Mouse (Mus musculus): Measurements from ENCODE around the gene Spaca4.

Gene Spaca4

DNA sequence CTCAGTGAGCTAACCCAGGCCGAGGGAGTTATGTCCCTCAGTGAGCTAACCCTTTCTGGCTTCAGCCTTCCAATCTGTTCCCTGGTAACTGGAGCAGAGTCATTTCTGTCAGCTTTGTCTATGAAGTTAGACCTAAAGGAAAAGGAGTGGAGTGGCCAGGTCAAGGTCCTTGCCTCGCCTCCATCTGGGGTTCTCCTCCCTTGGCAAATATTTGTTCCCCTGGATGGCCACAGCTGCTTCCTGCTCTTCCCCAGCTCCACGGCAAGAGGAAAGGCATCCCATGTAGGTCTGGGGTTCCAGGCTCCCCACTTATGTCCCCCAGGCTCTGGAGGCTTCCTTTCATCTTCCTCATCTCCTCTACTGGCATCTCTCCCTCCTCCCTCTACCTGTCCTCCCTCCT lies 2.0 kb upstream of the Spaca4 start:
- DNase-seq (ENCODE audit: low read depth, low spot score): no peak

GRCm38 (mm10) chr7:45726419-45726818 lies 806 bp upstream of the Spaca4 start:
- no peak for DNase-seq (ENCODE audit: low read depth, low spot score)

- DNase-seq (ENCODE audit: low read depth, low spot score): no peak
Observed at GRCm38 (mm10) chr7:45725151-45725550, 462 bp downstream of the Spaca4 start.

GRCm38 (mm10) chr7:45723781-45724180 lies 1.8 kb downstream of the Spaca4 start:
- no peak for DNase-seq (ENCODE audit: low read depth, low spot score)

DNA sequence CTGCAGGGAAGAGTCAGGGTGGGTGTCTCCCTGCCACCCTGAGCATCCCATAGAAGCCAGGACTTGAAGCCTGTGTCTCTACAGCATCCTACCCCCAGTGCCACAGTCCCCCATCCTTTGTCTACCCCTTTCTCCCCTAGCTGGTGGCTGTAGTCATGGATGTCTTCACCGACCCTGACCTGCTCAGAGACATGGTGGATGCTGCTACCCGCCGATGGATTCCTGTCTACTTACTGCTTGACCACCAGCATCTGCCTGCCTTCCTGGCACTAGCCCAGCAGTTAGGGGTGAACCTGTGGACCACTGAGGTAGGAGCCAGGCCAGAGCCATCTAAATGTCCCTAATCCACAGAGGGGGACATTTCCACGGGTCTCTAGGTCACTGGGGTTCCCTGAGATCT lies 2.3 kb downstream of the Spaca4 start:
- DNase-seq (ENCODE audit: low read depth, low spot score): no peak

DNA sequence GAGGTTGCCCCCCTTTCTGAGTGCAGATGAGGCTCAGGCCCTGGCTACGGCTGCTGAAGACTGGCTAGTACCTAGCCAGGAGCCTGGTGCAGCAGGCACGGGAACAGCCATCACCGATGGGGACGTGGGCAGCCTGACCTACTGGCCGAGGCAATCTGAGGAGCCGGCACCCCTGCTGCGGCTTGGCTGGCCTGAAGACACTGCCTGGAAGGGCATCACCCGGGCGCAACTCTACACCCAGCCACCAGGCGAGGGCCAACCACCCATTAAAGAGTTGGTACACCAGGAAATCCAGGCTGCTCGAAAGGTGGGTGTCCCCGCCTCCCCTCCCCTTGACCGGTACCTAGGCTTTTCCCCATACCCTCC lies 3.3 kb downstream of the Spaca4 start:
- no peak for DNase-seq (ENCODE audit: low read depth, low spot score)

GRCm38 (mm10) chr7:45721642-45722347 lies 3.8 kb downstream of the Spaca4 start:
- no peak for DNase-seq (ENCODE audit: low read depth, low spot score)

- DNase-seq (ENCODE audit: low read depth, low spot score): no peak
Observed at GRCm38 (mm10) chr7:45721234-45721571, 4.4 kb downstream of the Spaca4 start.

GRCm38 (mm10) chr7:45720413-45721233 lies 5.0 kb downstream of the Spaca4 start, which contains the start of gene Fam83e:
Gene Fam83e, plus strand, starts transcription at chr7:45721212.
- DNase-seq (ENCODE audit: low read depth, low spot score): no peak

GRCm38 (mm10) chr7:45719738-45720412 lies 5.7 kb downstream of the Spaca4 start:
- no peak for DNase-seq (ENCODE audit: low read depth, low spot score)

DNA sequence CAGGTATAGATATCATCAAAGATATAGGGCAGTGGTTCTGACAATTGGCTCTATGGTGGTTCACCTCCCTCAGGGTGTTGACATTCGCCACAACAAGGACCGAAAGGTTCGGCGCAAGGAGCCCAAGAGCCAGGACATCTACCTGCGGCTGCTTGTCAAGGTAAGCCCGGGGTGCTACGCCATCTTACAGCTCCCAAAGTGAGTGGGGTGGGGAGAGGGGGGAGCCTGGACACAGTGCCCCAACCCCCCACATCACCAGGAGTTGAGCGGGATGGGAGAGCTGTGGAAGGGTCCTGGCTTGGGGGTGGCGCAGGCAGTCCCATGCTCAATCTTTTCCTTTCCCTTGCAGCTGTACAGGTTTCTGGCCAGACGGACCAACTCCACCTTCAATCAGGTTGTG lies 6.4 kb downstream of the Spaca4 start:
- no peak for DNase-seq (ENCODE audit: low read depth, low spot score)

GRCm38 (mm10) chr7:45718331-45718730 lies 7.3 kb downstream of the Spaca4 start:
- no peak for DNase-seq (ENCODE audit: low read depth, low spot score)

DNA sequence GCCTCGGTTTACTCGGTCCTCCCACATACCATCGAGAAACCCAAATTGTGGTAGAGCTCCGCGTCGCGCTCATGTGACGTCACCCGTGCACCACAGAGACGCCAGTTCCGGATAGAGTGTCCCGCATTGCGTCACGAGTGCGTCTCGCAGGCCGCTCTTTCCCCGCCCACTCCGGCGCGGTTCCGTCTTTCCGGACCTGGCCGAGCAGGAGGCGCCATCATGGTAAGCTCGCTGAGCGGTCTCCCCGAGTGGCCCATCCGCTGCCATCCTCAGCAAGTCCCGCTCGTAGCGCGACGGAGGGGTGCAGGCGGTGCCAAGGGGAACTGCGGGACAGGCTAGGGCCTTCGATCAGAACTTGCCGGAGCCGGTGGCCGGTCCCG lies 7.7 kb downstream of the Spaca4 start, which contains the start of gene Sphk2:
TSS of gene Sphk2 (minus strand) at position 85 of the 380 bp plus-strand sequence.
- DNase-seq (ENCODE audit: low read depth, low spot score): peak; percentile 97

DNA sequence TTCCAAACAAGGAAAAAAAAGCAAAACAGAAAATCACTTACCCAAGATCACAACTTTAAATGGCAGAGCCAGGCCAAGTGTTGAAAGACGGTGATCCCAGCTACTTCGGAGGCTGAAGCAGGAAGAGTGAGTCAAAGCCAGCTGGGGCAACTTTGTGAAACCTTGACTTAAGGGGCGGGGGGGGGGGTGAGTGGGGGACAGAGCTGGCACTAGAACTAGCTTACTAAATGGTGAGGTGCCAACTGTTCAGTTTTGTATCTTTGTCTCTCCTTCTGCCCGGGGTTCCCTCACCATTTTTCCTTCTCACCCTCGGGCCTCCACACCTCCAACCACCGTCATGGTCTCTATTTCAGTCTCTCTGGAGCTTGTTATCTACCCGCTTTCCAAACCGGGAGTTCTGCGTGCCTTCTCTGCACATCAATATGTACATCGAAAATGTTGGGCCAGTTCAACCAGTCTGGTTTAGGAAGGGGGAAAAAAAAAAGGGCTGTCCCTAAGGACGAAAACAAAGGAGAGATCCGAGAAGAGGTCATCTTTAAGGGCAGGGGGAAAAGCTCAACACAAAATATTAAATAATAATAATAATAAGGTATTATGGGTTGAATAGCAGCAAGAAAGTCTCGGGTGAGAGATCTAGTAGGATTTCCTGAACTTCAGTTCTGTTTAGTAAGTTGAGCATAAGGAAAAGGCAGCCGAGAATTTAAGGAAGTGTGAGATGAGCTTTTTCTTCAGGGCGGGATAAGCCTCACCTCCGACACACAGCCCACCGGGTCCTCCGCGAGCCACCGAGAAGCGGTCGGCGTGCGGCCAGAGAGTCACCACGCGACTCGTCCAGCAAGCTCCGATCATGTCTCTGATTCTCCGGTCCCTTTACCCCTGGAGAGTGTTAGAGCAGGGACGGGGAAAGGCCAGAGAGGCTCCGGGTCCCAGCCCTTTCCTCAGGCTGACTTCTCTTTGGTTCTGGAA lies 8.4 kb downstream of the Spaca4 start:
- no peak for DNase-seq (ENCODE audit: low read depth, low spot score)

- DNase-seq (ENCODE audit: low read depth, low spot score): no peak
Observed at GRCm38 (mm10) chr7:45716460-45716857, 9.2 kb downstream of the Spaca4 start.

DNA sequence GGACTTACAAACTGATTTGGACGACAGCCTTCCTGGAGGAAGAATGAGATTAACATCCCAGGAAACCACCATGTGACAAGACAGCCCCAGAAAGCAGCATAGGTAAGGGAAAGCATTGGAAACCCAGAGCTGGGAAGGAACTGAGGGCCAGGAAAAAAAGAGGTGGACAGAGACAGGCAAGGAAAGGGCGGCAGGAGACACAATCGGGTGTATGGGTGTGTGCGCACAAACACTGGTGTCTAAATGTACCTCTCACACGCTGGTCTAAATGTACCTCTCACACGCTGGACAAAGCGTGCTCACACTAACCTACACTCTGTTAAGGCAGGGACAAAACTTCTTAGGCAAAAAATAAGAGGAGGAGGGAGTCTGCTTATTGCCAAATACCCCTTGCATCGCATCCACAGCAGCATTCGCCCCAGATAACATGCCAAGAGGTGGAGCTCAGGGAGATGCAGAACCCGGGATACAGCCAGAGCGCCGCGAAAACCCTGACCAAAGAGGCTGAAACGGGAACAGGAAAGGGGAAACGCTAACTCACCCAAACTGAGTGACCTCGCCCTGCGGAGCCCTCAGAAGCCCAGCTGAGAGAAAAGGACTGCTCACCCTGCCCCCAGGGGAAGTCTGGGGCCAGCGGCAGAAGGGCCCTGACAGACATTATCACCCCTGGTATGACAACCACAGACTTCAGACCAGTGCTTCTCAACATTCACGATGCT lies 9.7 kb downstream of the Spaca4 start:
- no peak for DNase-seq (ENCODE audit: low read depth, low spot score)

DNA sequence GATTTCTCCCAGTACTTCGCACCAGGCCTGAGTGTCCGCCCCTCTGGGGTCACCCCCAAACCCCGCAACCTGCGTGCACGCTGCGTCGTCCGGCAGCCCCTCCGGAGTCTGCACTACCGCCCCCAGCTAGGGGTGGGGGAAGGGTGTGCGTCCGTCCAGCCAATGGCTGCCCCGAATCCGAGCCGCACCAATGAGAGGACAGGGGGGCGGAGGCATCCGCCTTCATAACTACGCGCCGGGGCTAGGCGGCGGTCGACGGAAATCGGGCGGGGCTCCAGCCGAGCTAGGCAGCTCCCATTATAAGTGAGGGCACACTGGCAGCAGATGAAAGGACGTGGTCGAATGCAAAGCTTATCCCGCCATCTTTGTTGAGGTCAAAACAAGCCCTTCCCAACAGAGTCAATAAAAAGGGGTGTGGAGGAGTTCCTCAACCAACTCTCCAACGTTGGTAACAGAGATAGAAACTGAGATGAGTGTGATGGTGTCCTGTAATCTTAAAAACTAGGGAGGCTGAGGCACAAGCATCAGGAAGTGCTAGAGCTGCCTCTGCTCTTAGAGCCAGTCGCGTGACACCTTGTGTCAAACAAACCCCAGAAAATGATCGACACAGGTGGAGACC lies 10.4 kb downstream of the Spaca4 start, which contains the start of gene Rpl18:
TSS of gene Rpl18 (plus strand) at position 368 of the 619 bp plus-strand sequence.
- peak; percentile 85 for DNase-seq (ENCODE audit: low read depth, low spot score)

- peak; percentile 61 for DNase-seq (ENCODE audit: low read depth, low spot score)
Observed at GRCm38 (mm10) chr7:45714630-45715089, 11.0 kb downstream of the Spaca4 start.

- no peak for DNase-seq (ENCODE audit: low read depth, low spot score)
Observed at GRCm38 (mm10) chr7:45713881-45714520, 11.6 kb downstream of the Spaca4 start.

DNA sequence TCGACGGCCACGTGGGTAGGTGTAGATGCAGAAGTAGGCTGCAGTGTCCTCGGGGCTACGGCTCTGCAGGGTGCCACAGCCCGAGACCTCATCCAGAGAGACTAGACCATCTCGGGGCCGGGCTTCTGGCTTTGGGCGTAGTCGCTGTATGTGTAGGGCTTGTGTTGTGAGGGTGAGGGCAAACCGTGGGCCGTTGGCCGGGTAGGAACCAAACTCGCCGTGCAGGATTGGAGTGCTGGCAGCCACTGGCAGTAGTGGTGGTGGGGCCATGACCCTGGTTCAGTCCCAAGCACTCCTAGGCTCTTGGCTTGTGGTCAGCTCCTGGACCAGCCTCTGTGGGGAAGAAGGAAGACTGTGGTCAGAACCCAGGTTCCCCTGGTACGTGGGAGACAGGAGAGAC lies 12.2 kb downstream of the Spaca4 start:
- DNase-seq (ENCODE audit: low read depth, low spot score): no peak
